Mouse (Mus musculus) right cerebral cortex, adult 18-20 months (tissue): ENCODE measurements around the gene Rybp.

Experiments
- DNase-seq: peaks from one replicate; pipeline ENCODE4 v3.0.0; 2022; ENCODE audit warnings: mixed read lengths

Rybp gene

GRCm38 (mm10) chr6:100287334-100288015 is at the start of gene Rybp:
Gene Rybp (minus strand): TSS chr6:100287485.
- DNase-seq = peak; percentile 95

- no peak for DNase-seq
These were observed 49.4 kb upstream of the Rybp start for GRCm38 (mm10) chr6:100336591-100337148.

- DNase-seq = no peak
These were observed 48.3 kb upstream of the Rybp start for GRCm38 (mm10) chr6:100335506-100336144.

GRCm38 (mm10) chr6:100333745-100334144 is 46.5 kb upstream of the Rybp start:
- DNase-seq = no peak

GRCm38 (mm10) chr6:100332479-100332878 is 45.2 kb upstream of the Rybp start:
- DNase-seq = no peak

- no peak for DNase-seq
These were observed 44.3 kb upstream of the Rybp start for GRCm38 (mm10) chr6:100331582-100331981.

GRCm38 (mm10) chr6:100331055-100331454 is 43.8 kb upstream of the Rybp start:
- DNase-seq = no peak

- no peak for DNase-seq
These were observed 42.3 kb upstream of the Rybp start for GRCm38 (mm10) chr6:100329542-100329941.

- DNase-seq = peak; percentile 82
These were observed 39.8 kb upstream of the Rybp start for GRCm38 (mm10) chr6:100327050-100327449.

- no peak for DNase-seq
These were observed 36.6 kb upstream of the Rybp start for GRCm38 (mm10) chr6:100323756-100324430.

GRCm38 (mm10) chr6:100322561-100322960 is 35.3 kb upstream of the Rybp start:
- no peak for DNase-seq

- DNase-seq = no peak
These were observed 34.9 kb upstream of the Rybp start for GRCm38 (mm10) chr6:100322145-100322544.

GRCm38 (mm10) chr6:100314201-100314600 is 26.9 kb upstream of the Rybp start:
- DNase-seq = peak; percentile 21

GRCm38 (mm10) chr6:100311167-100311566 is 23.9 kb upstream of the Rybp start:
- no peak for DNase-seq

GRCm38 (mm10) chr6:100304831-100305230 is 17.5 kb upstream of the Rybp start:
- DNase-seq = no peak

GRCm38 (mm10) chr6:100301410-100302108 is 14.3 kb upstream of the Rybp start:
- DNase-seq = no peak

GRCm38 (mm10) chr6:100300831-100301230 is 13.5 kb upstream of the Rybp start:
- no peak for DNase-seq

GRCm38 (mm10) chr6:100298945-100299344 is 11.7 kb upstream of the Rybp start:
- DNase-seq = no peak

- DNase-seq = no peak
These were observed 10.3 kb upstream of the Rybp start for GRCm38 (mm10) chr6:100297536-100297935.

GRCm38 (mm10) chr6:100292411-100292810 is 5.1 kb upstream of the Rybp start:
- peak; percentile 70 for DNase-seq

- DNase-seq = no peak
These were observed 1.8 kb upstream of the Rybp start for GRCm38 (mm10) chr6:100289058-100289457.

- DNase-seq = no peak
These were observed 1.4 kb upstream of the Rybp start for GRCm38 (mm10) chr6:100288730-100289035.

GRCm38 (mm10) chr6:100288016-100288729 is 888 bp upstream of the Rybp start:
- DNase-seq = no peak
